Mouse (Mus musculus) midbrain, embryonic 12.5 days (tissue): ENCODE measurements at regions not wholly inside any gene's neighbourhood (a gene's known extent, or its start where the extent isn't known, plus 50 kb on each side); places are given as distances from the start of the nearest gene placed in this dataset.

ENCODE experiments used
- ATAC-seq: fragments of 200-750 bp; cut with Nextera tagmentation; 2 replicates; pipeline ENCODE4 v1.8.0; 2017; ENCODE audit warnings: low read depth, moderate TSS enrichment, moderate library complexity; ENCODE audit not compliant: low FRiP score
- H3K27ac ChIP-seq: fragments of 300-500 bp; sonication (generic); replicated peaks from 2 replicates; pipeline ENCODE4 v1.5.1; 2016; ENCODE audit warnings: mild to moderate bottlenecking
- H3K27me3 ChIP-seq: fragments of 300-500 bp; sonication (generic); 2 replicates; pipeline ENCODE4 v1.6.1; 2016; ENCODE audit warnings: mild to moderate bottlenecking
- H3K36me3 ChIP-seq: fragments of 300-500 bp; sonication (generic); 2 replicates; pipeline ENCODE4 v1.6.1; 2016
- H3K4me1 ChIP-seq: fragments of 300-500 bp; sonication (generic); 2 replicates; pipeline ENCODE4 v1.6.1; 2016
- H3K4me2 ChIP-seq: fragments of 300-500 bp; sonication (generic); replicated peaks from 2 replicates; pipeline ENCODE4 v1.6.1; 2016; ENCODE audit warnings: mild to moderate bottlenecking, moderate library complexity
- H3K4me3 ChIP-seq: fragments of 300-500 bp; sonication (generic); 2 replicates; pipeline ENCODE4 v1.5.1; 2016; ENCODE audit warnings: mild to moderate bottlenecking
- H3K9ac ChIP-seq: fragments of 300-500 bp; sonication (generic); replicated peaks from 2 replicates; pipeline ENCODE4 v1.6.1; 2016; ENCODE audit warnings: mild to moderate bottlenecking, moderate library complexity
- H3K9me3 ChIP-seq: fragments of 300-500 bp; sonication (generic); 2 replicates; pipeline ENCODE4 v1.6.1; 2016; ENCODE audit warnings: mild to moderate bottlenecking
- WGBS: fragments of 180-500 bp; shearing (Covaris S2); methylation state at CpG from one replicate; pipeline ENCODE4 v1.1.7; 2016; 5-methylcytosine and 5-hydroxymethylcytosine counted together

DNA sequence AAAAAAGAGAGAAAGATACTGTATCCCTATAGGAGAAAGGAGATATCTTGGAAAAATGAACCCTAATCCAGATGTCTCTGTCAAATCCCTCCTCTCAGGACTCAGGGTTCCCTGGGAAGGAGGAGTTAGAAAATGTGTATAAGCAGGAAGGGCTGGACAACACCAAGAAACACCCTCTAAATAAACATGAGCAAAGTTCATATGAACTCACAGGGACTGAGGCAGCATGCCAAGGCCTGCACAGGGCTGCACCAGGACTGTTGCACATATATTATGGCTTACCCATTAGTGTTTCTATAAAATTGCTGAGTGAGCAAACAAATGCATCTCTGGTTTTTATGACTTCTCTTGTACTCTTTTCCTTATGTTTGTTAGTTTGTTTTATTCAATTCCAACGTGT, 508.5 kb upstream of the Fam174a start:
- 75% methylated on average over 1 of the region's 1 CpGs for WGBS
- H3K4me3 ChIP-seq, result no peak overlapping the region

DNA sequence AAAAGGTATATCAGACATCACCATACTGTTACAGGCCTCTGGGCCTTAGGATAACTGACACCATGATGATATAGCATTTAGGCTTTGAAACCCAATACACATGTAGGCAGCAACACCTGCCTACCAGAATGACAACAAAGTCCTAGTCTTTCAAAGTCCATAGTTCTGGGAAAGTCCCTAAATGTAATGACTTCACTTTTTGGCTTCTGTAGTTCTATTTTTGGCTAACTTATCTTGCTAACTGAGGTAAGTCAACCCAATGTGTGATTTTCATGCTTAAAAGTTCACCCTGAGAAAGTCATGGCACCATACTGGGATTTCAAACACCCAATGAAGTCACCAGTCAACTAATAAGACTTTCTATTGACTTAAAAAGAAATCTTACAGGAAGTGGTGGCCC, 485.8 kb upstream of the Fam174a start:
- Histone ChIP-seq H3K4me3 (no peak overlapping the region), H3K27ac (no peak overlapping the region), H3K4me1 (no peaks in the 10 kb centered on the region), H3K4me2 (no peak overlapping the region), H3K9ac (no peak overlapping the region), H3K27me3 (no peaks in the 10 kb centered on the region), H3K9me3 (no peaks in the 10 kb centered on the region), H3K36me3 (no peaks in the 10 kb centered on the region)
- no peak for ATAC-seq

More for the DNA sequence above, 508.5 kb upstream of the Fam174a start:
- ATAC-seq, result no peak
- H3K9me3 ChIP-seq, result no peaks in the 10 kb centered on the region
- H3K27ac ChIP-seq, result no peak overlapping the region
- H3K4me1 ChIP-seq, result no peaks in the 10 kb centered on the region
- H3K36me3 ChIP-seq, result no peaks in the 10 kb centered on the region
- no peaks in the 10 kb centered on the region for H3K27me3 ChIP-seq
- H3K9ac ChIP-seq, result no peak overlapping the region
- no peak overlapping the region for H3K4me2 ChIP-seq

GRCm38 (mm10) chr1:94835982-94836381, 477.4 kb upstream of the Fam174a start:
- Histone ChIP-seq H3K27me3 (no peaks in the 10 kb centered on the region), H3K4me3 (no peak overlapping the region), H3K9ac (no peak overlapping the region), H3K36me3 (no peaks in the 10 kb centered on the region), H3K9me3 (no peaks in the 10 kb centered on the region), H3K4me1 (no peaks in the 10 kb centered on the region), H3K27ac (no peak overlapping the region), H3K4me2 (no peak overlapping the region)
- no peak for ATAC-seq
- WGBS, result 92% methylated on average over 4 of the region's 4 CpGs

DNA sequence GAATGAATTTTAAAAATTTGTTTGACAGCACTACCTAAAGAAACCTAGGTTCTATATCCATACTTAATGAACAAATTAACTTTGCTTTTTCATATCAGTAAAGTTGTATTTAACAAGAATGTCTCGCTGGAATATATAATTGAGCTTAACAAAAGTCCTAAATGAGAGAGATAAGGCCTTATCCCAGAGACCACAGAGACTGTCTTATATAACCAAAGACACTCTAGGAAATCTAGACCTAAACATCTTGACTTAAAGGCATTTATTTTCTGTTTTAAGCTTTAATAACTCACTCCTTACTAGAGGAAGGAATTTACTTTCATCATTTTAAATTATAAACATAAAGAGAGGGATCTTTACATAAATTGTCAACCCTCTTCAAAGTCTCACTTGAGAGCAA, 461.9 kb upstream of the Fam174a start:
- no peaks in the 10 kb centered on the region for H3K27me3 ChIP-seq
- no peaks in the 10 kb centered on the region for H3K9me3 ChIP-seq
- WGBS, result 88% methylated on average over 1 of the region's 1 CpGs
- no peak overlapping the region for H3K9ac ChIP-seq
- no peak for ATAC-seq
- H3K4me1 ChIP-seq, result no peaks in the 10 kb centered on the region
- no peak overlapping the region for H3K27ac ChIP-seq
- H3K4me2 ChIP-seq, result no peak overlapping the region
- no peaks in the 10 kb centered on the region for H3K36me3 ChIP-seq
- H3K4me3 ChIP-seq, result no peak overlapping the region

DNA sequence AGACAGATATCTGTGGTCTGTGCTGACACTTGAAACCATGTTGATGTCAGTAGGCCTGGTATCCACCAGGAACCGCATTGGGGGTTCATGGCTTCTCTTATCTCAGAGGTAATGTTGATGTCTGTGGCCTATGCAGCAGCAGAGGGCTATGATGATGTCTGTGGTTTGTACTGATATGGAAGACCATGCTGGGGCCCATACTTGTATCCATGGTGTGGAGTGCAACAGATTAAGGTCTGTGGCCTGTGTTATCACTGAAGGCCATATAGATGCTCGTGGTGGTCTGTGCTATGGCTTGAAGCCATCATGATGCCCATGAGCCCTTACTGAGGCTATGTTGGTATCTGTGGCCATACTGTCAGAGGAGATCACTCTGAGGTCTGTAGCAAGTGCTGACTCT, 455.0 kb upstream of the Fam174a start:
- Histone ChIP-seq H3K9me3 (no peaks in the 10 kb centered on the region), H3K27me3 (no peaks in the 10 kb centered on the region), H3K4me1 (no peaks in the 10 kb centered on the region), H3K36me3 (no peaks in the 10 kb centered on the region), H3K4me2 (no peak overlapping the region), H3K27ac (no peak overlapping the region), H3K4me3 (no peak overlapping the region), H3K9ac (no peak overlapping the region)
- ATAC-seq, result no peak
- 95% methylated on average over 2 of the region's 2 CpGs for WGBS

- Histone ChIP-seq H3K36me3 (no peaks in the 10 kb centered on the region), H3K4me2 (no peak overlapping the region), H3K4me3 (no peak overlapping the region), H3K9ac (no peak overlapping the region), H3K9me3 (no peaks in the 10 kb centered on the region), H3K27ac (no peak overlapping the region), H3K27me3 (no peaks in the 10 kb centered on the region), H3K4me1 (no peaks in the 10 kb centered on the region)
- ATAC-seq, result no peak
These were observed 444.6 kb upstream of the Fam174a start for GRCm38 (mm10) chr1:94868872-94869271.

DNA sequence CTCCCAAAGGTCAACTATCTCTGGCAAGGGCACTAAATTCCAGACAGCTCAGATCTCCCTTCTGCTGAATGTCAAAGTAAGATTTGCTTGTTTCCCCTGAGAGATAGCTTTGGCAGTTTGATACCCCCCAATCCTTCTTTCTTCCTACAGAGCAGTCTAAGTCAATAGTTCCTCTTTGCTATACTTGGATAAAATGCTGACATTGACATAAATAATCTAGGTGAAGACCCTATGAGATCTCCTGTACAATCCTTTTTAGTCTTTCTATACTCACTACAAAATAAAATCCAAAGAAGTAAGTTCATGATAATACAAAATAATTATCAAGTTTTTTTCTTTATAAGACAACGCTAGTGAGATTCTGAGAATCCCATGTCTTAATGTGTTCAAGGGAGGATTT, 432.9 kb upstream of the Fam174a start:
- no peak for ATAC-seq
- no peak overlapping the region for H3K9ac ChIP-seq
- H3K4me2 ChIP-seq, result no peak overlapping the region

GRCm38 (mm10) chr1:94904982-94905507, 408.4 kb upstream of the Fam174a start:
- H3K4me1 ChIP-seq, result no peaks in the 10 kb centered on the region
- no peaks in the 10 kb centered on the region for H3K27me3 ChIP-seq
- ATAC-seq, result no peak
- no peaks in the 10 kb centered on the region for H3K9me3 ChIP-seq
- H3K36me3 ChIP-seq, result no peaks in the 10 kb centered on the region
- H3K4me2 ChIP-seq, result no peak overlapping the region
- H3K4me3 ChIP-seq, result no peak overlapping the region
- 86% methylated on average over 3 of the region's 3 CpGs for WGBS
- no peak overlapping the region for H3K27ac ChIP-seq
- H3K9ac ChIP-seq, result no peak overlapping the region

More for the DNA sequence above, 432.9 kb upstream of the Fam174a start:
- WGBS, result 91% methylated on average over 1 of the region's 1 CpGs
- H3K27me3 ChIP-seq, result no peaks in the 10 kb centered on the region
- no peak overlapping the region for H3K4me3 ChIP-seq
- no peaks in the 10 kb centered on the region for H3K4me1 ChIP-seq
- H3K9me3 ChIP-seq, result no peaks in the 10 kb centered on the region
- no peaks in the 10 kb centered on the region for H3K36me3 ChIP-seq
- H3K27ac ChIP-seq, result no peak overlapping the region

DNA sequence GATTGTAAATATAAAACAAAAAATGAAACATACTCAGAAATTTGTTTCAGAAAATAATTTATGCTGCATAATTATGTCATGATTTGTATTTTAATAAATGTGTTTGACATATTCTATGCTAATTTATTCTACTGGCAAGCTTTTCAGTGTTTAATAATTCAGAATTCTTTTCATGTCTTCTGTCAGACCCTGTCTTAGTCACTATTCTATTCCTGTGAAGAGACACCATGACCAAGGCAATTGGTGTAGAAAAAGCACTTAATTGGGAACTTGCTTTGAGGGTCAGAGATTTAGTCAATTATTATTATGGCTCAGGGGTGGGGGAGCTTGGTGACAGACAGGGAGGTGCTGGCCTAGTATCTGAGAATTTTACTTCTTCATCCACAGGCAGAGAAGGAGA, 402.6 kb upstream of the Fam174a start:
- no peak overlapping the region for H3K9ac ChIP-seq
- peak; percentile 60; the same call in 1 of the 2 replicates for ATAC-seq
- no peaks in the 10 kb centered on the region for H3K36me3 ChIP-seq
- H3K27ac ChIP-seq, result no peak overlapping the region
- H3K4me1 ChIP-seq, result no peaks in the 10 kb centered on the region
- no peaks in the 10 kb centered on the region for H3K27me3 ChIP-seq
- H3K9me3 ChIP-seq, result no peaks in the 10 kb centered on the region
- H3K4me2 ChIP-seq, result no peak overlapping the region
- no peak overlapping the region for H3K4me3 ChIP-seq
